Mouse (Mus musculus) intestine, embryonic 15.5 days (tissue): ENCODE measurements around the gene Sacs. TPM values are rescaled to one million over a fixed set of nuclear protein-coding genes. Genes with fewer than 3 reads are reported as not detected.
A peak's percentile ranks its signal among the peaks of the same experiment; 100 is the strongest.
"Not testable (repeated sequence)": the region's sequence is repeated elsewhere in the genome, so short reads cannot be mapped to it uniquely, and the experiment has no call there.

Experiments used
- ATAC-seq: fragments of 200-750 bp; cut with Nextera tagmentation; 2 replicates; pipeline ENCODE4 v1.8.0; 2017; ENCODE audit warnings: moderate TSS enrichment, moderate library complexity
- H3K27ac ChIP-seq: fragments of 300-500 bp; sonication (generic); 2 replicates; pipeline ENCODE4 v1.5.1; 2015; ENCODE audit warnings: mild to moderate bottlenecking, inconsistent platforms
- H3K27me3 ChIP-seq: fragments of 300-500 bp; sonication (generic); replicated peaks from 2 replicates; pipeline ENCODE4 v1.6.1; 2015; ENCODE audit warnings: inconsistent platforms
- H3K36me3 ChIP-seq: fragments of 300-500 bp; sonication (generic); 2 replicates; pipeline ENCODE4 v1.6.1; 2015; ENCODE audit warnings: inconsistent platforms
- H3K4me1 ChIP-seq: fragments of 300-500 bp; sonication (generic); replicated peaks from 2 replicates; pipeline ENCODE4 v1.6.1; 2015; ENCODE audit warnings: inconsistent platforms
- H3K4me2 ChIP-seq: fragments of 300-500 bp; sonication (generic); replicated peaks from 2 replicates; pipeline ENCODE4 v1.6.1; 2015; ENCODE audit warnings: mild to moderate bottlenecking, inconsistent platforms
- H3K4me3 ChIP-seq: fragments of 300-500 bp; sonication (generic); replicated peaks from 2 replicates; pipeline ENCODE4 v1.5.1; 2015; ENCODE audit warnings: inconsistent platforms
- H3K9ac ChIP-seq: fragments of 300-500 bp; sonication (generic); 2 replicates; pipeline ENCODE4 v1.6.1; 2015; ENCODE audit warnings: inconsistent platforms
- H3K9me3 ChIP-seq: fragments of 300-500 bp; sonication (generic); 2 replicates; pipeline ENCODE4 v1.6.1; 2016; ENCODE audit warnings: inconsistent platforms
- WGBS: fragments of 180-500 bp; shearing (Covaris S2); methylation state at CpG from one replicate; pipeline ENCODE4 v1.1.7; 2015; 5-methylcytosine and 5-hydroxymethylcytosine counted together
- polyA plus RNA-seq: library from polyadenylated mRNA; unstranded; fragments of >200 nt; fragmentation: Nextera tagmentation; extraction: Ambion mirVana; gene quantifications from 2 replicates; pipeline ENCODE4 v1.2.1, GENCODE M21; 2015

Gene Sacs
- polyA plus RNA-seq, 1 experiment from 2014 or later: 2.3 TPM

GRCm38 (mm10) chr14:61132556-61132955 lies 5.7 kb upstream of the Sacs start:
- H3K4me3 ChIP-seq: no peak overlapping the region

DNA sequence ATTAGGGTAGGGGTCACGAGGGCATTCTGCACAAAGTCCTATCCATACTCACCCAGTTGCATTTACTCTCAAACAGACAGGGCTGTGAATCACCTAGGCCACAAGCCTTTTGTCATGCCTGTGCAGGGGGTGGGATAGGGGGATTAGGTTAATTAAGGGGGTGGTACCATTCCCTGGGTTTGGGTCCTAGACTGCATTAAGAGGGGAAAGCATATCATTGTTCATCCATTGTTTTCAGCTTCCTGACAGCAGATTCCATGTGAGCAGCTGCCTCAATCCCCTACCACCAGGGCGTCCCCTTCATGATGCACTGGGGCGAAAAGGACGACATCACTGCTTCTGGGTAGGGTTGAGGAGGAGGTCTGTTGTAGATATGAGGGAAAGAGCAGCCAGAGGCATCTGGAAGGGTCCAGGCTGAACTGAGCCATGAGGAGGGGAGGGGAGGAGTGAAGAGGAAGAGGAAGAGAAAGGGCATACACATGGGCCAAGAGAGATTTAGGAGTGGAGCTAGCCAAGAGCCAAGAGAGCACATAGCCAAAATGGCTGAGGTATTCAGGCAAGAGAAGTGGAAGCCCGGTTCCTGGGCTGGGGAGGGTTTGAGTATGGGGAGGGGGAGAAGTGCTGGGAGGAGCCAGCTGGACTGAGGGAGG lies 3.8 kb upstream of the Sacs start:
- WGBS: 59% methylated on average over 5 of the region's 5 CpGs
- H3K4me3 ChIP-seq: no peak overlapping the region
- ATAC-seq: no peak
- H3K36me3 ChIP-seq: no peaks in the 10 kb centered on the region
- no peak overlapping the region for H3K9ac ChIP-seq
- no peaks in the 10 kb centered on the region for H3K4me1 ChIP-seq
- no peak overlapping the region for H3K4me2 ChIP-seq
- no peaks in the 10 kb centered on the region for H3K9me3 ChIP-seq
- H3K27ac ChIP-seq: no peak overlapping the region
- H3K27me3 ChIP-seq: peaks cover 5% of the 10 kb centered on the region; the same call in 1 of the 2 replicates

More at GRCm38 (mm10) chr14:61132556-61132955, 5.7 kb upstream of the Sacs start:
- Histone ChIP-seq H3K9me3 (no peaks in the 10 kb centered on the region), H3K4me1 (no peaks in the 10 kb centered on the region), H3K4me2 (no peak overlapping the region), H3K36me3 (no peaks in the 10 kb centered on the region), H3K27ac (no peak overlapping the region), H3K9ac (no peak overlapping the region), H3K27me3 (no peaks in the 10 kb centered on the region)
- 79% methylated on average over 1 of the region's 1 CpGs for WGBS
- no peak for ATAC-seq

- no peak for ATAC-seq
- Histone ChIP-seq H3K4me3 (no peak overlapping the region), H3K4me1 (no peaks in the 10 kb centered on the region), H3K9me3 (no peaks in the 10 kb centered on the region), H3K36me3 (no peaks in the 10 kb centered on the region), H3K9ac (no peak overlapping the region), H3K4me2 (no peak overlapping the region), H3K27ac (no peak overlapping the region), H3K27me3 (peaks cover 7% of the 10 kb centered on the region; the same call in 1 of the 2 replicates)
- WGBS: 78% methylated on average over 5 of the region's 5 CpGs
Observed at GRCm38 (mm10) chr14:61137410-61137809, 847 bp upstream of the Sacs start.

DNA sequence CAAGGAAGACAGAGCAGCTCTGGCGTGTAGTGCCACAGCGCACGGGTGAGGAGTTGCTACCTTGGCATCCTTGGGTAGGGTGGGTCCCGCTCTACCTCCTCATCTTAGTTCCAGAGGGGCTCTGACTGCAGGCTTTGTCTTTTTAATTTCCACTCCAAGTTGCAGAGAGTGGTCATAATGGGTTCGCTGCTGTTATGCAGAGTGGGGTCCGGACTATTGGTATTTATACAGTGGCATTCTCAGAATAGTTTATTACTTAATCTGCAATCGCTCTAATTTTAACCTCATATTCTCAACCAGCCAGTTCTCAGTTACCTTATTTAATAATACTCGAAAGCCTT lies 440 bp downstream of the Sacs start:
- Histone ChIP-seq H3K27me3 (peaks cover 7% of the 10 kb centered on the region; the same call in 1 of the 2 replicates), H3K4me2 (peak overlapping the region; percentile 72)

DNA sequence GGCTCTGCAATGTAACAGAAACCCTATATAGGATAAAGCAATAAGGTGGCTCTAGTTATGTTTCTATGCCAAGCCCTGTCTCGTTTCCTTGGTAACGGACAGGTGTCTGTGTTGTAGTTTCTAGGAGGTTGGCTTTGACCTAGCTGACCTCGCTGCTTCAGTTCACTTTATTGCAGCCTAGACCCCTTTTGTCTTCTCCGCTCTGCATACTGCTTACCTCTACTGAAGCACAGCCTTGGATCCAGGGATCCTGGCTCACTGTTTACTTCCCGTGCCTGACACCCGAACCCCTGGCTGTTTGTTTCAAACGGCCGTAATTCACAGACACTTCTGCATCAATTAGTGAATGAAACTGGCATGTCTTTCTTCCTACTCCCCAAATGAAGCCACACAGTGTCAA lies 5.1 kb downstream of the Sacs start:
- H3K27ac ChIP-seq: no peak overlapping the region
- H3K36me3 ChIP-seq: no peaks in the 10 kb centered on the region
- no peak overlapping the region for H3K4me3 ChIP-seq
- 31% methylated on average over 8 of the region's 8 CpGs for WGBS
- H3K4me1 ChIP-seq: no peaks in the 10 kb centered on the region
- H3K9ac ChIP-seq: no peak overlapping the region
- no peaks in the 10 kb centered on the region for H3K9me3 ChIP-seq
- no peak for ATAC-seq
- H3K27me3 ChIP-seq: peaks cover 7% of the 10 kb centered on the region; the same call in 1 of the 2 replicates
- H3K4me2 ChIP-seq: peak overlapping the region; percentile 35

More for the DNA sequence above, 440 bp downstream of the Sacs start:
- ATAC-seq: 0 out of 2 replicates have a peak, but pooled peaks have one; percentile 31
- WGBS: 25% methylated on average over 8 of the region's 8 CpGs
- Histone ChIP-seq H3K4me1 (no peaks in the 10 kb centered on the region), H3K36me3 (no peaks in the 10 kb centered on the region), H3K4me3 (peak overlapping the region; percentile 37), H3K9me3 (no peaks in the 10 kb centered on the region), H3K9ac (peak overlapping the region; percentile 46), H3K27ac (no peak overlapping the region)

DNA sequence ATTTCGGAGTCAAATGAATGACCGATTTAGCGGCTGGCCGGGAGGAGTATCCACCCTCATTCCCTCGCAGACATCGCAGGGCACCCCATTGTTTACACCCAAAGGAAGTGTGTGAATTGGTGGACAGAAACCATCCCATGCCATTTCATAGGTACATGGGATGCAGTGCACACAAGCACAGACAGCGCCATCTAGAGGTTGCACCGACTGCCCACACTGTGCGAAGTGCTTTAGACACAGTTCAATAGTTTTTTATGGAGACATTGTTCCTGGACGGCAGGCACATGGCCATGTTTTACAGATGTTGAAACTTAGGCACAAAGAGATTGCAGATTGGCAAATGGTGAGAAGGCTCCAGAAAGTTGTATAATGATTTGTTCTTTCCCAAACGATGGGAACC lies 5.6 kb downstream of the Sacs start:
- 28% methylated on average over 11 of the region's 11 CpGs for WGBS
- H3K27me3 ChIP-seq: peaks cover 7% of the 10 kb centered on the region; the same call in 1 of the 2 replicates
- H3K4me1 ChIP-seq: no peaks in the 10 kb centered on the region
- H3K9me3 ChIP-seq: no peaks in the 10 kb centered on the region
- H3K4me3 ChIP-seq: no peak overlapping the region
- H3K36me3 ChIP-seq: no peaks in the 10 kb centered on the region
- no peak for ATAC-seq
- peak overlapping the region; percentile 35 for H3K4me2 ChIP-seq
- no peak overlapping the region for H3K9ac ChIP-seq
- H3K27ac ChIP-seq: no peak overlapping the region

DNA sequence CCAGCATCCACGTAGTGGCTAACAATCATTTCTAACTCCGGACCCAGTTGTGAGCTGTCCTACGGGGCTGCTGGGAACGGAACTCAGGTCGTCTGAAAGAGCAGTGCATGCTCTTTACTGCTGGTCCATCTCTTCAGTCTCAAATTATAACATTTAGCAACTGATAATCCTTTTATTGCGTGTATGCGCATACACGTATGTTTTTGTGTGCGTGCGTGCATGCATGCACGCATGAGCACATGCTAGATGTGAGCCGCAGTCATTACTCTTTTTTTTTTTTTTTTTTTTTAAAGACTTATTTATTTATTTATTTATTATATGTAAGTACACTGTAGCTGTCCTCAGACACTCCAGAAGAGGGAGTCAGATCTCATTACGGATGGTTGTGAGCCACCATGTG lies 12.2 kb downstream of the Sacs start:
- H3K27ac ChIP-seq, H3K27me3 ChIP-seq, H3K4me3 ChIP-seq, ATAC-seq, H3K9ac ChIP-seq, H3K36me3 ChIP-seq, H3K4me2 ChIP-seq, H3K9me3 ChIP-seq, H3K4me1 ChIP-seq: not testable (repeated sequence)
- 90% methylated on average over 12 of the region's 13 CpGs for WGBS

GRCm38 (mm10) chr14:61154900-61155585 lies 16.8 kb downstream of the Sacs start:
- Histone ChIP-seq H3K9me3 (no peaks in the 10 kb centered on the region), H3K36me3 (no peaks in the 10 kb centered on the region), H3K27me3 (no peaks in the 10 kb centered on the region), H3K4me2 (no peak overlapping the region), H3K9ac (no peak overlapping the region), H3K4me1 (no peaks in the 10 kb centered on the region), H3K27ac (no peak overlapping the region), H3K4me3 (no peak overlapping the region)
- ATAC-seq: no peak
- WGBS: 80% methylated on average over 6 of the region's 6 CpGs

DNA sequence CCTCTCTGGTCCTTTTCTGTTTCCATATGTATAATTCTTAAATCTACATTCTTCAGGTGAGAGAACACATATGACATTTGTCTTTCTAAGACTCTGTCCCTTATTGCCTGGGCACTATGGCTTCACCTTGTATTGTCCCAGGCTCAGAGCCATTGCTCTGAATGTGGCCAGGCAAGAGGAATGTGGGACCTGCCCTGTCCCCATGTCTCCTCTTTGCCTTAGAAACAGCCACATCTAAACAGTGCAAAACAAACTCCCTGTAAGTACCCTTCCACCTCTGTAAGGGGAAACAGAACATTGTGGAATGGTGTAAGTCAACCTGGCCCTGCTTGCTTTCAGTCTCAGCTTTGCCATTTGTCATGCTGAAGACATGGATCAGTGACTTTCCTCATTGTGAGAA lies 17.4 kb downstream of the Sacs start:
- no peaks in the 10 kb centered on the region for H3K36me3 ChIP-seq
- H3K9ac ChIP-seq: no peak overlapping the region
- no peaks in the 10 kb centered on the region for H3K27me3 ChIP-seq
- H3K27ac ChIP-seq: no peak overlapping the region
- no peak for ATAC-seq
- no peaks in the 10 kb centered on the region for H3K4me1 ChIP-seq
- H3K4me2 ChIP-seq: no peak overlapping the region
- no peak overlapping the region for H3K4me3 ChIP-seq
- H3K9me3 ChIP-seq: no peaks in the 10 kb centered on the region

GRCm38 (mm10) chr14:61157426-61157825 lies 19.2 kb downstream of the Sacs start:
- ATAC-seq, H3K27ac ChIP-seq, H3K9ac ChIP-seq, H3K27me3 ChIP-seq, H3K9me3 ChIP-seq, H3K4me2 ChIP-seq, H3K36me3 ChIP-seq, H3K4me1 ChIP-seq, H3K4me3 ChIP-seq: not testable (repeated sequence)
- WGBS: 81% methylated on average over 6 of the region's 7 CpGs

DNA sequence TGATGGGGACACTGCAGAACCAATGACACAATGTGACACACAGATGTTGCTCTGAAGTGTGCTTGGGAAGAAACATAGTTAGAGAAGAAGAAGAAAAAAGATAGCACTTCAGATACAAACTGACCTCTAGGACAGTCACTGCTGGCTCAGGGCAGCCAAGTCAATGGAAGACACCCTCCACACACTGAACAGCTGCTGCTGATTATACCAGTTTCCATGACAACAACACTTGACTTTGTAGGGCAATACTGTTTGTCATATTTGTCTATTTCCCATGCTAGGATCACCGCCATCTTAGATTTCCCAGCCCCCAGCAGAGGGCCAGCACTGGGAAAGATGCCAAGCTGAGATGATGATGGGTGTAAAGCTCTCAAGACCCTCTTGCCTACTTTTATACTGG lies 22.7 kb downstream of the Sacs start:
- Histone ChIP-seq H3K27ac (no peak overlapping the region), H3K27me3 (no peaks in the 10 kb centered on the region), H3K4me2 (no peak overlapping the region), H3K4me1 (0 out of 2 replicates have a peak, but pooled peaks cover 8% of the 10 kb centered on the region), H3K9me3 (no peaks in the 10 kb centered on the region), H3K4me3 (no peak overlapping the region), H3K9ac (no peak overlapping the region), H3K36me3 (no peaks in the 10 kb centered on the region)
- no peak; the same call in 1 of the 2 replicates for ATAC-seq
- WGBS: 52% methylated on average over 1 of the region's 1 CpGs

DNA sequence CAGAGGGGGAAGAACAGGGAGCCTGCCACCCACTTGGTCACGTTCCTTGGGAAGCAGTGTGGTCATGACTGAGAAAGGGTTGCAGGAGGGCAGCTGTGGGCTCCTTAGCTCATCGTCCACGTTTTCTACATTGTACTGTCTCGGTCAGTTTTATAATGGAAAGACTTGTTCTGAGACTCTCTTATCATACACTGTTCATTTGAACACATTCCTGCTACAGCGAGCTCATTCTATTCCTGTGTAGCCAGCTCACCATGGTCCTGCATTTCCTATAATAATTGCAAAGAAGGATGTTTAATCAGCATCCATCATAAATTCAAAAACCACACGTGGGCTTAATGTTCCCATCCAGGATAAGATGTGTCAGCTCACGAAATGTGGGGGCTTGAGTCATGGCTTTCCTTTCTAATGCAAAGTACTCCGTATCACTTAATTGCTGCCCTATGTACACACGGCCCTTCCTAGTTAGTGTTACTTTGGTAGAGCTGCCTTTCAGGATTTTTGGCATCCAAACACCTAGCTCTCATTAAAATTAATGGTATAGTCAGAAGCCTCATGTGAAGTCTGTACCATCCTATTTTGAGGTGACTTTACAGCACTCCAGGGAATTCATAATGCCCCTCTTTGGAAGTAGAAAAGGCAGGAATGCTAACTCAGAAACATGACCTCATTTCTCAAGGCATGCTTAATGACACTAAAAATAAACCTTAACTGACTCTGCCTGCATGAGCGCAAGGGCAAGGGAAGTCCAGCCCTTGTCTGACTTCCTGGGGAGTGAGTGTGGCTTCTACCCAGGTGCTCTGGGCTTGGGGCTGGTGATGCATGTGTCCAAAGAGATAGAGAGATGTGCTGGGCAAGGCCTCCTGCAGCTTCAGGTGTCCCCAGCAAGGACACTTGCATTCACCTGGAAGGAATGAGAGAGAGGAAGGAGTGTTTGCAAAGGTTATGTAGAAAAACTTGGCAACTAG lies 23.4 kb downstream of the Sacs start:
- Histone ChIP-seq H3K9ac (no peak overlapping the region), H3K9me3 (no peaks in the 10 kb centered on the region), H3K27me3 (no peaks in the 10 kb centered on the region), H3K36me3 (no peaks in the 10 kb centered on the region), H3K4me3 (no peak overlapping the region), H3K4me1 (0 out of 2 replicates have a peak, but pooled peaks cover 8% of the 10 kb centered on the region), H3K27ac (0 out of 2 replicates have a peak overlapping the region, but pooled peaks have one; percentile 13), H3K4me2 (no peak overlapping the region)
- 51% methylated on average over 10 of the region's 10 CpGs for WGBS
- ATAC-seq: no peak
